16 mouse cellular contexts compared by ENCODE assay signal in genomic region chr12:15981741-15982140, GRCm38 (mm10).
A peak's percentile ranks its signal among the peaks of the same experiment; 100 is the strongest.
DNase-seq lines count a peak whose midpoint lies in the region; ATAC-seq and TF ChIP-seq lines count a peak whose summit lies in the region.
"Had no signal": no experiment of that assay in that cellular context is flagged by ENCODE, and none has a peak within 500 bp of the region (broad histone marks: within the 10 kb centered on the region; RNA-seq: fewer than 3 reads in every experiment).

No protein-coding gene starts in this region.

- H3K4me3 ChIP-seq in gastrocnemius, adult 2 months = no peak overlapping the region
- H3K4me3 ChIP-seq: erythroblast, embryonic 14.5 days; forebrain, embryonic 15.5 days; hindbrain, embryonic 13.5 days; megakaryocyte, embryonic 14.5 days; neural tube, embryonic 12.5 days had no signal

- no peak for DNase-seq in gastrocnemius, adult 2 months
- DNase-seq in gastrocnemius, adult 18-20 months (ENCODE audit: low spot score) = no peak
- peak; percentile 72 for DNase-seq in CD4-positive, CD25-positive, alpha-beta regulatory T cell, adult 2 months (ENCODE audit: low read depth, low spot score)
- peak; percentile 57 for DNase-seq in thymus, postnatal 14 days
- DNase-seq in c-Kit-positive CD71-positive TER-119-positive erythroid progenitor cells, embryonic 14.5 days (ENCODE audit: low spot score) = no peak
- DNase-seq in adrenal gland, adult 2 months = no peak
- DNase-seq: cerebellum, postnatal 14 days; left cerebral cortex, postnatal 4 days had no signal

- peak; percentile 96 for ATAC-seq in inflammation-experienced regulatory T-cells, adult 6 months
- ATAC-seq: forebrain, embryonic 15.5 days; intestine, postnatal 0 days; lung, postnatal 0 days had no signal

- intact Hi-C loops in gastrocnemius, adult 2 months (cut with DNase I) = loop anchor here (5.0 kb wide), 3 partner anchors 129 to 176 kb away; partner anchors contain the start of gene Trib2

- TF ChIP-seq CTCF in gastrocnemius, adult 2 months (IDR thresholded peaks at IDR 0.05) = no peak

- H3K27ac ChIP-seq in gastrocnemius, adult 2 months = peak overlapping the region; percentile 91
- H3K27ac ChIP-seq: forebrain, embryonic 15.5 days; hindbrain, embryonic 13.5 days; neural tube, embryonic 12.5 days had no signal

Comparison
In these comparisons a context has a peak if more than half of its experiments do, and no peak if none do; other contexts are left out.
1. DNase-seq: peak in CD4-positive, CD25-positive, alpha-beta regulatory T cell, adult 2 months (single experiment) and thymus, postnatal 14 days (single experiment); none in gastrocnemius, adult 2 months (single experiment), gastrocnemius, adult 18-20 months (single experiment), c-Kit-positive CD71-positive TER-119-positive erythroid progenitor cells, embryonic 14.5 days (single experiment) and adrenal gland, adult 2 months (single experiment).